Mouse (Mus musculus) hindbrain, embryonic 10.5 days (tissue): Measurements from ENCODE around the gene Fam171a2. TPM values are rescaled to one million over a fixed set of nuclear protein-coding genes. Genes with fewer than 3 reads are reported as not detected.

Experiments
- DNase-seq: peaks from one replicate; pipeline ENCODE4 v3.0.0-alpha.2; 2017; ENCODE audit warnings: low spot score
- H3K27ac ChIP-seq: fragments of 300-500 bp; sonication (generic); 2 replicates; pipeline ENCODE4 v1.5.1; 2016; ENCODE audit warnings: mild to moderate bottlenecking, moderate library complexity
- H3K27me3 ChIP-seq: fragments of 300-500 bp; sonication (generic); 2 replicates; pipeline ENCODE4 v1.6.1; 2016; ENCODE audit warnings: mild to moderate bottlenecking; ENCODE audit not compliant: poor library complexity, insufficient read depth, severe bottlenecking
- H3K36me3 ChIP-seq: fragments of 300-500 bp; sonication (generic); 2 replicates; pipeline ENCODE4 v1.6.1; 2016; ENCODE audit warnings: mild to moderate bottlenecking, moderate library complexity
- H3K4me1 ChIP-seq: fragments of 300-500 bp; sonication (generic); replicated peaks from 2 replicates; pipeline ENCODE4 v1.6.1; 2016; ENCODE audit warnings: mild to moderate bottlenecking
- H3K4me3 ChIP-seq: fragments of 300-500 bp; sonication (generic); 2 replicates; pipeline ENCODE4 v1.5.1; 2016; ENCODE audit warnings: mild to moderate bottlenecking, moderate library complexity
- H3K9me3 ChIP-seq: fragments of 300-500 bp; sonication (generic); 2 replicates; pipeline ENCODE4 v1.6.1; 2016; ENCODE audit warnings: mild to moderate bottlenecking, moderate library complexity
- WGBS: fragments of 180-500 bp; shearing (Covaris S2); methylation state at CpG from one replicate; pipeline ENCODE4 v1.1.7; 2016; 5-methylcytosine and 5-hydroxymethylcytosine counted together
- polyA plus RNA-seq: library from polyadenylated mRNA; unstranded; fragments of >200 nt; fragmentation: Nextera tagmentation; extraction: Ambion mirVana; gene quantifications from 2 replicates; pipeline ENCODE4 v1.2.1, GENCODE M21; 2016

The Fam171a2 gene
- polyA plus RNA-seq, 1 experiment from 2014 or later: 8.3 TPM

GRCm38 (mm10) chr11:102446581-102447461 is 661 bp downstream of the Fam171a2 start:
- Histone ChIP-seq H3K9me3 (no peaks in the 10 kb centered on the region), H3K36me3 (peaks cover 24% of the 10 kb centered on the region), H3K27me3 (peaks cover 49% of the 10 kb centered on the region), H3K4me3 (peak overlapping the region; percentile 94), H3K4me1 (peaks cover 58% of the 10 kb centered on the region), H3K27ac (peak overlapping the region; percentile 99)
- DNase-seq: peak; percentile 77
- under 1% methylated on average over 49 of the region's 49 CpGs for WGBS

DNA sequence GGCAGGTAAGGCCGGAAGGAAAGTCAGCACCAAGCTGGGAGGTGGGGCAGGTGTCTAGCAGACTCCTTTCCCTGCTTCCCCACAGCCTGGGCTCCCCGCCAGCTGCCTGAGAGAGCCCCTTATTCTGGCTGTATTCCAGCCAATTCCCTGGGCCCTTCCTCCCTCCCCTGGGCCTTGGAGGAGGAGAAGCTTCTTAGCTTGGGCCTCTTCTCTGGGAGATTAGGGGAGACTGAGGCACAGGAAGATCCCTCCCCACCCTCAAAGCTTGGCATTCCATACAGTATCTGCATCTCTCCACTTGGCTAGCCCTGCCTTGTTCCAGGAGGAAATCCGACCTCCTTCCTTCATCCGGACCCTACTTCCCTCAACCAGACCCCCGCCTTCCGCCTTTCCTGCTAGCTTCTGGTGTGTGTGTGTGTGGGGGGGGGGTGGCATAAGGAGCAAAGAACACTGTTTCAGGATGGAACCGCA is 1.6 kb downstream of the Fam171a2 start:
- 21% methylated on average over 7 of the region's 7 CpGs for WGBS
- DNase-seq: no peak
- H3K4me3 ChIP-seq: peak overlapping the region; percentile 94
- H3K27me3 ChIP-seq: peaks cover 47% of the 10 kb centered on the region
- H3K9me3 ChIP-seq: no peaks in the 10 kb centered on the region
- peaks cover 33% of the 10 kb centered on the region for H3K36me3 ChIP-seq
- H3K27ac ChIP-seq: peak overlapping the region; percentile 99
- peaks cover 58% of the 10 kb centered on the region for H3K4me1 ChIP-seq

- Histone ChIP-seq H3K36me3 (peaks cover 38% of the 10 kb centered on the region), H3K27me3 (peaks cover 44% of the 10 kb centered on the region), H3K4me3 (peak overlapping the region; percentile 94), H3K4me1 (peaks cover 58% of the 10 kb centered on the region), H3K27ac (peak overlapping the region; percentile 99), H3K9me3 (no peaks in the 10 kb centered on the region)
- no peak for DNase-seq
- WGBS: 17% methylated on average over 10 of the region's 10 CpGs
Measured at GRCm38 (mm10) chr11:102445264-102445890, 2.1 kb downstream of the Fam171a2 start.

GRCm38 (mm10) chr11:102444781-102445180 is 2.7 kb downstream of the Fam171a2 start:
- DNase-seq: peak; percentile 47
- peaks cover 44% of the 10 kb centered on the region for H3K36me3 ChIP-seq
- peaks cover 44% of the 10 kb centered on the region for H3K27me3 ChIP-seq
- WGBS: 8% methylated on average over 6 of the region's 6 CpGs
- H3K4me3 ChIP-seq: peak overlapping the region; percentile 94
- peaks cover 59% of the 10 kb centered on the region for H3K4me1 ChIP-seq
- H3K9me3 ChIP-seq: no peaks in the 10 kb centered on the region
- 0 out of 2 replicates have a peak overlapping the region, but pooled peaks have one; percentile 99 for H3K27ac ChIP-seq

- H3K27me3 ChIP-seq: peaks cover 44% of the 10 kb centered on the region
- DNase-seq: no peak
- 75% methylated on average over 3 of the region's 3 CpGs for WGBS
- no peak overlapping the region for H3K4me3 ChIP-seq
- no peaks in the 10 kb centered on the region for H3K9me3 ChIP-seq
- peaks cover 49% of the 10 kb centered on the region for H3K36me3 ChIP-seq
- peaks cover 61% of the 10 kb centered on the region for H3K4me1 ChIP-seq
- H3K27ac ChIP-seq: no peak overlapping the region
Measured at GRCm38 (mm10) chr11:102444321-102444720, 3.2 kb downstream of the Fam171a2 start.

DNA sequence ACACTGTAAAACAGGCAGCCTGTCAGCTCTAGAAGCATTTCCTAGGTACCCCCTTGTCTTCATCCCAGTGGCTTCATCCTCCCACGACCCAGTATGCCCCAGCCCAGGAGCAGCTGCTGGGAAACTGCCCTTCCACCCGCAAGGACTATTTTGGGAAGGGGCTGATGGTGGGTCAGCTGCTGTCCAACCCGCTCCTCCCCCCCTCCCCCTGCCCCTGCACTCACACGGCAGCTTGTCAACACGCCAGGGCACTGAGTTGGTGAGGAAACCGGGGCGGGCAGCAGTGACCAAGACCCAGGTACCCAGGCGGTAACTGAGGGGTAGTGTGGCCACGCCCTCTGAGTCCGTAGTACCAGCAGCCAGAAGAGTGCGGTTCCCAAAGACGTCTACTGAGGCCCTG is 3.7 kb downstream of the Fam171a2 start:
- Histone ChIP-seq H3K4me1 (peaks cover 64% of the 10 kb centered on the region), H3K9me3 (no peaks in the 10 kb centered on the region), H3K36me3 (peaks cover 55% of the 10 kb centered on the region), H3K4me3 (no peak overlapping the region), H3K27ac (no peak overlapping the region), H3K27me3 (peaks cover 44% of the 10 kb centered on the region)
- WGBS: 69% methylated on average over 12 of the region's 12 CpGs
- DNase-seq: no peak

DNA sequence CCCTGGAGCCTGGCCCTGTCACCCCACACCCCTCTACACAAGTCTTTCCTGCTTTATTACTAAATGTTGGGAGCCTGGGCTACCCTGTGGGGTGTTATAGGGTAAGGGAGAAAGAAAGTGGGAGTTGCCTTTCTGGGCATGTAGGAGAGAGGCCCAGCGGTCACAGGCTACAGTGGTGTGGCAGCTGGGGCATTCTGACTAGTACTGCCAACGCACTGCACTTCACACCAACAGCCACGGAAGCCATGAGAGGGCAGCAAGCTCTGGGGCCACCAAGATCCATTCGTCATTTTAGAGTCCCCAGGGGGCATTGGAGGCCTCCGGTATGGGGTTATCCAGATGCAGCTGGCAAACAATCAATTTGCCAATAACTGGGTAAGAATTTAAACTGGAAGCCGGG is 5.4 kb downstream of the Fam171a2 start:
- peaks cover 71% of the 10 kb centered on the region for H3K36me3 ChIP-seq
- DNase-seq: no peak
- H3K4me3 ChIP-seq: no peak overlapping the region
- H3K9me3 ChIP-seq: no peaks in the 10 kb centered on the region
- H3K27ac ChIP-seq: no peak overlapping the region
- H3K27me3 ChIP-seq: peaks cover 46% of the 10 kb centered on the region
- peaks cover 64% of the 10 kb centered on the region for H3K4me1 ChIP-seq
- WGBS: 86% methylated on average over 6 of the region's 6 CpGs

GRCm38 (mm10) chr11:102441434-102441833 is 6.0 kb downstream of the Fam171a2 start:
- DNase-seq: no peak
- Histone ChIP-seq H3K36me3 (peaks cover 77% of the 10 kb centered on the region), H3K4me3 (no peak overlapping the region), H3K9me3 (no peaks in the 10 kb centered on the region), H3K4me1 (peaks cover 62% of the 10 kb centered on the region), H3K27me3 (peaks cover 52% of the 10 kb centered on the region), H3K27ac (no peak overlapping the region)
- WGBS: 74% methylated on average over 3 of the region's 3 CpGs

GRCm38 (mm10) chr11:102440255-102440654 is 7.2 kb downstream of the Fam171a2 start:
- DNase-seq: no peak
- WGBS: 85% methylated on average over 8 of the region's 8 CpGs

DNA sequence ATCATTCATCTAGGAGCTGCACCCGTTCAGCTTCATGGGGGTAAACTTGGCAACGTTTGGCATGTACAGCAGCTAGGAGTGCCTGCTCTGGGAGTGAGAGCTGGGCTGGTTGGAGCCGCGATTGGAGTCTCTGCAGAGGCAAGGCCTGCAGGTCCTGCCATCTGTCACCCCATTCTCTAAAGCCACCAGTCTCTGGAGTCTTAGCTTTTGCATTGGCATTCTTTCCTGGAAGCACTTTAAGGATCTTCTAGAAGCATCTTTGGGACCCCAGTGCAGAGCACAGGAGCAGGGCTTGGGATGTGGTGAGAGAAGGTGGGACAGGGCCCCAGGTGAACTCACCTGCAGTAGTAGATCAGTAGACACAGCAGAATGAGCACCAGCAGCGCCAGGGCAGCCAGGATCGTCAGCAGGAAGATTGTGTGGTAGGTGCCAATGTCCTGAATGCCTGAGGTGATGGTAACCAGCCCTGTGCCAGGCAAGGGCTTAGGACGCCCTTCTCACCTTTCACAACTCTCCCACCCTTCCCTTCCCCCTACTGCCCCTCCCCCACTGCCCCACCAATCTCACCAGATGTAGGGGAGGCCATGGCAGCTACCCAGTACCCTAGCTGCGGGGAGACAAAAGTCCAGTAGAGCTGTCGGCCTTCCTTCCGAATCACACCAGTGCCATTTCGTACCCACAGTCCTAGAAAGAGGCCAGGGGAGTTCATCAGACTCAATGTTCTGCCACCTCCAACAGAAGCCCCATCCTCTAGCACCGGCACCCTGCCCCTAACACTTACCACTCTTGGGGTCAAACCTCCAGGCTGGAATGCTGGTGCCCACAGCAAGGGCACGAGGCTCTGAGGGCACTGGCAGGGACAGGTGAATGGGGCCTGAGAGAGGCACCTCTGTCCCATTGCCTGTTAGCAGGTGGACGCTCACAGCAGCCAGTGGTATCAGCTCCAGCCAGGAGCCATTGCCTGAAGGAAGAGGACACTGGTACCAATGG is 8.1 kb downstream of the Fam171a2 start:
- DNase-seq: no peak
- WGBS: 75% methylated on average over 14 of the region's 14 CpGs
- peak overlapping the region; percentile 24; the same call in 1 of the 2 replicates for H3K4me3 ChIP-seq
- H3K36me3 ChIP-seq: peaks cover 97% of the 10 kb centered on the region
- H3K27ac ChIP-seq: no peak overlapping the region
- H3K9me3 ChIP-seq: no peaks in the 10 kb centered on the region
- H3K27me3 ChIP-seq: peaks cover 50% of the 10 kb centered on the region
- H3K4me1 ChIP-seq: peaks cover 42% of the 10 kb centered on the region

More at GRCm38 (mm10) chr11:102440255-102440654, 7.2 kb downstream of the Fam171a2 start:
- Histone ChIP-seq H3K9me3 (no peaks in the 10 kb centered on the region), H3K4me1 (peaks cover 50% of the 10 kb centered on the region), H3K27ac (no peak overlapping the region), H3K36me3 (peaks cover 89% of the 10 kb centered on the region), H3K27me3 (peaks cover 51% of the 10 kb centered on the region), H3K4me3 (peak overlapping the region; percentile 24; the same call in 1 of the 2 replicates)

DNA sequence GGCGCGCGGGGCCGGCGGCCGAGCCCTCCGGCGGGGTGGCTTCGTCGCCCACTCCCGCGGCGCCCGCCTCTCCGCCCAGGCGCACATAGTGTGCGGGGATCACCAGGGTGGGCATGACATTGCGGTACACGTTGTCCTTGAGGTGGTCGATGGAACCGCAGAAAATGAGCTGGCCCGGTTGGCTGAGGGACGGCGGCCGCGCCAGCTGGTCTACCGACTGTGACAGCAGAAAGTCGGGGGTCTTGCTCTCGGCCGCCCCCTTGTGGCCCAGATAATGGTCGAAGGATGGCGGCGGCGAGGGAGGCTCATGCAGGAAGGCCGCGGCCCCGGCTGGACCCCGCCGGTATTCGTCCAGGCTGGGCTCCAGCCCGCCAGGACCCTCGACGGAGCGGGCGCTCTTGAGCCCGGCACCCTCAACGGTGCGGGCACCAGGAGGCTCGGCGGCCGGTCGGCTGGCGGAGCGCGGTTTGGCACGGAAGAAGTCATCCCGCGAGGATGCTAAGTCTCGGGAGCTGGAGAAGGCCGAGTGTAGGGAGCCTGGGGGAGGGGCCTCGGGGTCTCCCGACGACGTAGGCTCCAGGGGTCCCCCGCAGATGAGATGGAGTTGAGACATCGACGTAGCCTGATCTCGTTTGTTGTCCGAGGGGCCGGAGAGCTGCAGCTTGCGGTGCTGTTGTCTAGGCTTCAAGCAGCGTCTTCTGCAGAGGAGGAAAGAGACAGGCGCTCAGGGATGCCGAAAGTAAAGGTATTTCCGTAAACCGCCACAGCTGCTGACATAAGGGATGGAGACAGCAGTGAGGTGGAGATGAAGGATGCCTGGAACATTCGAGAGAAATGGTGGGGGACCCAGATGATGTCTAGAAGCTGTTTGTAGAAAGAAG is 9.0 kb downstream of the Fam171a2 start:
- 8% methylated on average over 77 of the region's 77 CpGs for WGBS
- peaks cover 39% of the 10 kb centered on the region for H3K4me1 ChIP-seq
- H3K36me3 ChIP-seq: peaks cover 95% of the 10 kb centered on the region

More for the DNA sequence above, 9.0 kb downstream of the Fam171a2 start:
- peak; percentile 91 for DNase-seq
- Histone ChIP-seq H3K27me3 (peaks cover 50% of the 10 kb centered on the region), H3K27ac (peak overlapping the region; percentile 79), H3K4me3 (peak overlapping the region; percentile 53), H3K9me3 (no peaks in the 10 kb centered on the region)
